Mouse (Mus musculus) gastrocnemius, adult 18-20 months (tissue): ENCODE data around the gene Gpx2. TPM values are rescaled to one million over a fixed set of nuclear protein-coding genes. Genes with fewer than 3 reads are reported as not detected.
A peak's percentile ranks its signal among the peaks of the same experiment; 100 is the strongest.
"Not testable (repeated sequence)": the region's sequence is repeated elsewhere in the genome, so short reads cannot be mapped to it uniquely, and the experiment has no call there.

Experiments
- DNase-seq: peaks from one replicate; pipeline ENCODE4 v3.0.0; 2021; ENCODE audit warnings: low spot score
- total RNA-seq, 2 experiments: library from RNA; stranded (reverse); gene quantifications; 2 replicates each; pipeline ENCODE4 v1.2.3; 2021

Gpx2 gene
- total RNA-seq, 2 experiments from 2014 or later: not detected

GRCm38 (mm10) chr12:76805056-76805811 lies 9.9 kb upstream of the Gpx2 start:
- DNase-seq: no peak

GRCm38 (mm10) chr12:76803700-76804252 lies 8.4 kb upstream of the Gpx2 start:
- DNase-seq: peak; percentile 43

GRCm38 (mm10) chr12:76803028-76803427 lies 7.7 kb upstream of the Gpx2 start:
- DNase-seq: no peak

GRCm38 (mm10) chr12:76798008-76798720 lies 2.8 kb upstream of the Gpx2 start:
- DNase-seq: no peak

GRCm38 (mm10) chr12:76796938-76797539 lies 1.7 kb upstream of the Gpx2 start:
- no peak for DNase-seq

- not testable (repeated sequence) for DNase-seq
Observed at GRCm38 (mm10) chr12:76792540-76792939, 2.8 kb downstream of the Gpx2 start.

GRCm38 (mm10) chr12:76790446-76791084 lies 4.8 kb downstream of the Gpx2 start:
- DNase-seq: no peak

- peak; percentile 46 for DNase-seq
Observed at GRCm38 (mm10) chr12:76784056-76784619, 11.2 kb downstream of the Gpx2 start.

GRCm38 (mm10) chr12:76780639-76781468 lies 14.5 kb downstream of the Gpx2 start:
- no peak for DNase-seq

GRCm38 (mm10) chr12:76779951-76780350 lies 15.4 kb downstream of the Gpx2 start:
- no peak for DNase-seq

GRCm38 (mm10) chr12:76778305-76779083 lies 16.9 kb downstream of the Gpx2 start:
- no peak for DNase-seq

GRCm38 (mm10) chr12:76777845-76778244 lies 17.5 kb downstream of the Gpx2 start:
- no peak for DNase-seq

- DNase-seq: no peak
Observed at GRCm38 (mm10) chr12:76776898-76777297, 18.5 kb downstream of the Gpx2 start.

GRCm38 (mm10) chr12:76775132-76775531 lies 20.2 kb downstream of the Gpx2 start:
- no peak for DNase-seq

- DNase-seq: no peak
Observed at GRCm38 (mm10) chr12:76774652-76775051, 20.7 kb downstream of the Gpx2 start.

- no peak for DNase-seq
Observed at GRCm38 (mm10) chr12:76771540-76771939, 23.8 kb downstream of the Gpx2 start.

GRCm38 (mm10) chr12:76770841-76771500 lies 24.4 kb downstream of the Gpx2 start:
- no peak for DNase-seq

GRCm38 (mm10) chr12:76765901-76766630 lies 29.3 kb downstream of the Gpx2 start:
- DNase-seq: no peak
